Mouse (Mus musculus): ENCODE measurements around the gene Ang5. TPM values are rescaled to one million over a fixed set of nuclear protein-coding genes. Genes with fewer than 3 reads are reported as not detected.

Gene Ang5
- polyA plus RNA-seq, 1 experiment from 2014 or later: not detected

Other genes starting within 250 kb of the Ang5 start
- gene Gm16506, start 229.6 kb upstream of the Ang5 start, polyA plus RNA-seq (2014; fragmentation: Nextera tagmentation; extraction: Ambion mirVana): not detected in 2 replicates
- not detected in 2 replicates for gene Gm6526, start 209.2 kb upstream of the Ang5 start, polyA plus RNA-seq (2014; fragmentation: Nextera tagmentation; extraction: Ambion mirVana)
- gene Gm8180, start 172.3 kb upstream of the Ang5 start, polyA plus RNA-seq (2014; fragmentation: Nextera tagmentation; extraction: Ambion mirVana): not detected in 2 replicates
- gene Ear1, start 81.6 kb upstream of the Ang5 start, polyA plus RNA-seq (2014; fragmentation: Nextera tagmentation; extraction: Ambion mirVana): not detected in 2 replicates
- gene Ear10, start 33.5 kb upstream of the Ang5 start, polyA plus RNA-seq (2014; fragmentation: Nextera tagmentation; extraction: Ambion mirVana): not detected in 2 replicates
- gene Gm8113, start 31.7 kb upstream of the Ang5 start, polyA plus RNA-seq (2014; fragmentation: Nextera tagmentation; extraction: Ambion mirVana): 5.2 and 5.7 TPM in 2 replicates
- gene Ang6, start 45.2 kb downstream of the Ang5 start, polyA plus RNA-seq (2014; fragmentation: Nextera tagmentation; extraction: Ambion mirVana): not detected in 2 replicates
- gene Ear2, start 145.6 kb downstream of the Ang5 start, polyA plus RNA-seq (2014; fragmentation: Nextera tagmentation; extraction: Ambion mirVana): not detected in 2 replicates
- gene Gm3327, start 166.8 kb downstream of the Ang5 start, polyA plus RNA-seq (2014; fragmentation: Nextera tagmentation; extraction: Ambion mirVana): not detected in 2 replicates
- not detected in 2 replicates for gene Gm8212, start 240.6 kb downstream of the Ang5 start, polyA plus RNA-seq (2014; fragmentation: Nextera tagmentation; extraction: Ambion mirVana)

Measured in embryonic facial prominence, embryonic 14.5 days (tissue).